Mouse (Mus musculus) ES-E14 (cell line): ENCODE measurements around the gene Map3k10. TPM values are rescaled to one million over a fixed set of nuclear protein-coding genes. Genes with fewer than 3 reads are reported as not detected.
A peak's percentile ranks its signal among the peaks of the same experiment; 100 is the strongest.

Source experiments
- DNase-seq: peaks from one replicate; pipeline ENCODE4 v3.0.0-alpha.2; 2013; ENCODE audit warnings: low read depth, low spot score
- H3K27ac ChIP-seq: 2 replicates; pipeline ENCODE4 v1.5.1; 2012; ENCODE audit warnings: low read depth, mild to moderate bottlenecking, low read length, moderate library complexity, mixed read lengths; ENCODE audit not compliant: poor library complexity, insufficient read depth, severe bottlenecking
- H3K36me3 ChIP-seq: 2 replicates; pipeline ENCODE4 v1.6.1; 2012; ENCODE audit warnings: mild to moderate bottlenecking, low read length, moderate library complexity, mixed read lengths; ENCODE audit not compliant: control insufficient read depth, poor library complexity, insufficient read depth, severe bottlenecking
- H3K4me1 ChIP-seq, 2 experiments: fragments of 150-350 bp in 1 of 2; sonication (generic) in 1 of 2; 2 replicates each; pipeline ENCODE4 v1.6.1; 2012; ENCODE audit warnings: low read length in 2 of 2, mild to moderate bottlenecking in 1 of 2, mixed read lengths in 1 of 2; ENCODE audit not compliant: control insufficient read depth in 2 of 2, insufficient read depth in 2 of 2, poor library complexity in 1 of 2
- H3K4me3 ChIP-seq, 2 experiments: fragments of 150-350 bp in 1 of 2; sonication (generic) in 1 of 2; 2 replicates each; pipeline ENCODE4 v1.5.1; 2012; ENCODE audit warnings: low read length in 2 of 2, low read depth in 1 of 2, mild to moderate bottlenecking in 1 of 2, mixed read lengths in 1 of 2; ENCODE audit not compliant: insufficient read depth in 1 of 2, poor library complexity in 1 of 2, severe bottlenecking in 1 of 2
- H3K9ac ChIP-seq: 2 replicates; pipeline ENCODE4 v1.6.1; 2012; ENCODE audit warnings: low read depth, mild to moderate bottlenecking, low read length, mixed read lengths; ENCODE audit not compliant: poor library complexity, insufficient read depth, severe bottlenecking
- H3K9me3 ChIP-seq: fragments of 150-350 bp; sonication (generic); 2 replicates; pipeline ENCODE4 v1.6.1; 2012; ENCODE audit warnings: low read depth, mild to moderate bottlenecking, low read length; ENCODE audit not compliant: control insufficient read depth, insufficient read depth
- CHD2 ChIP-seq: IDR thresholded peaks from 2 replicates; pipeline ENCODE4 v1.6.1; 2014; ENCODE audit warnings: mild to moderate bottlenecking, low read depth, low read length, inconsistent platforms
- HCFC1 ChIP-seq: IDR thresholded peaks from 2 replicates; pipeline ENCODE4 v1.6.1; 2012; ENCODE audit warnings: low read length, inconsistent platforms, borderline replicate concordance; ENCODE audit not compliant: insufficient read depth
- MAFK ChIP-seq: IDR thresholded peaks from 2 replicates; pipeline ENCODE4 v1.6.1; 2014; ENCODE audit warnings: mild to moderate bottlenecking, low read depth, low read length, inconsistent platforms; ENCODE audit not compliant: insufficient read depth
- ZC3H11A ChIP-seq: IDR thresholded peaks from 2 replicates; pipeline ENCODE4 v1.6.1; 2012; ENCODE audit warnings: low read depth, mild to moderate bottlenecking, inconsistent platforms, low read length, borderline replicate concordance
- ZNF384 ChIP-seq: IDR thresholded peaks from 2 replicates; pipeline ENCODE4 v1.6.1; 2012; ENCODE audit warnings: low read depth, low read length, inconsistent platforms
- in situ Hi-C, 2 experiments: fragments of 600-800 bp; cut with MboI; formaldehyde crosslinking; loops; one replicate each; pipeline ENCODE4 v1.15.1; 2025; ENCODE audit warnings: low sequenced_read_pairs in 2 of 2, inconsistent platforms in 1 of 2; ENCODE audit not compliant: unreplicated experiment in 2 of 2
- total RNA-seq: library from RNA; depleted of rRNA; stranded (reverse); fragments of 300-350 nt; gene quantifications from 2 replicates; pipeline ENCODE4 v1.2.3, GENCODE M21; 2012

The Map3k10 gene
- total RNA-seq, 1 experiment, result 21.6 TPM

DNA sequence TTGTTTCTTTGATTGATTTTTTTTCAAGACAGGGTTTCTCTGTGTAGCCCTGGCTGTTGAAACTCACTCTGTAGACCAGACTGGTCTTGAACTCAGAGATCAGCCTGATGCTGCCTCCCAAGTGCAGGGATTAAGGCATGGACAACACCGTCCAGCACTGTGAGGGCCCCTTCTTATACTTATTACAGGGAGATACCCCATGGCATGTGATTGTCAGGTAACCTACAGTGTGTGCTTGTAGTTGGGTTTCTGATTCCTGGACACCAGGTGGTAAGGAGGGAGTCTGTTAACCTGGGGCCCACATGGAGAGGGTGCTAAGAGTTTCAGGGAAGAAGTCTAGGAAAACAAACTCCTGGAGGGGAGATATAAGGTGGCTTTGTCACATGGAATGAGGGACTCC, 12.6 kb upstream of the Map3k10 start:
- Histone ChIP-seq H3K4me3 (no peak overlapping the region), H3K9ac (no peak overlapping the region), H3K27ac (no peak overlapping the region), H3K9me3 (no peaks in the 10 kb centered on the region), H3K4me1 (peaks cover 0 to 4% of the 10 kb centered on the region in 2 experiments; a peak in 2 of 4 replicates), H3K36me3 (no peaks in the 10 kb centered on the region)
- TF ChIP-seq HCFC1 (no peak), CHD2 (no peak), MAFK (no peak), ZNF384 (no peak), ZC3H11A (no peak)
- in situ Hi-C loops, result loop anchor here in 1 of 2 experiments (25.0 kb wide), 1 partner anchor 400 kb away; no protein-coding TSS in a partner anchor
- no peak for DNase-seq

GRCm38 (mm10) chr7:27685681-27686080, 11.3 kb upstream of the Map3k10 start:
- TF ChIP-seq ZNF384, result no peak
- TF ChIP-seq CHD2, result no peak
- no peak for TF ChIP-seq ZC3H11A
- no peak for TF ChIP-seq MAFK
- TF ChIP-seq HCFC1, result no peak
- no peaks in the 10 kb centered on the region for H3K36me3 ChIP-seq
- in situ Hi-C loops, result loop anchor here in 1 of 2 experiments (25.0 kb wide), 1 partner anchor 398 kb away; no protein-coding TSS in a partner anchor
- no peak overlapping the region for H3K27ac ChIP-seq
- no peak overlapping the region for H3K9ac ChIP-seq
- no peak overlapping the region for H3K4me3 ChIP-seq
- no peak for DNase-seq
- no peaks in the 10 kb centered on the region for H3K9me3 ChIP-seq
- peaks cover 0 to 4% of the 10 kb centered on the region in 2 experiments; a peak in 1 of 4 replicates for H3K4me1 ChIP-seq

- no peak overlapping the region for H3K9ac ChIP-seq
- in situ Hi-C loops, result loop anchor here in 1 of 2 experiments (25.0 kb wide), 1 partner anchor 398 kb away; no protein-coding TSS in a partner anchor
Measured at GRCm38 (mm10) chr7:27685220-27685619, 10.8 kb upstream of the Map3k10 start.

DNA sequence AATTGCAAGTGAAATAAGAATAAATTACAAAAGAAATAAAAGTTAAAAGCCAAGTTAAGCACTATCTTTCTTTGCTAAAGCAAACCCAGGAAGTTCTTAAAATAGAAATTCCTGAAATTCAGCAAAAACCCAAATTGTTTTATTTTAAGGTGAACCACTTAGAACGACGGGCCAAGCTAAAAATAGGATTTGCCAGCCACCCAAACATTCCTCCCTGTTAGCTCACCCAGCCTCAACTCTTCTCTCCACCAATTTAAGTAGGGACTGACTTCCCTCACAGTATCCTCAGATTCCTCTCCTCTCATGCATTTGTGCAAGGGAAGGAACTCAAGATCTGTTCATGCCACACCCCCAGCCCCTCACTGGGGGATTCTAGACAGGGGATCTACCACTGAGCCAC, 8.8 kb upstream of the Map3k10 start:
- Histone ChIP-seq H3K27ac (no peak overlapping the region), H3K4me1 (no peaks in the 10 kb centered on the region), H3K9me3 (no peaks in the 10 kb centered on the region), H3K4me3 (no peak overlapping the region), H3K36me3 (no peaks in the 10 kb centered on the region), H3K9ac (no peak overlapping the region)
- in situ Hi-C loops, result loop anchor here in 1 of 2 experiments (25.0 kb wide), 1 partner anchor 396 kb away; no protein-coding TSS in a partner anchor
- no peak for DNase-seq
- TF ChIP-seq CHD2 (no peak), HCFC1 (no peak), ZNF384 (no peak), MAFK (no peak), ZC3H11A (no peak)

More at GRCm38 (mm10) chr7:27685220-27685619, 10.8 kb upstream of the Map3k10 start:
- no peak for DNase-seq
- H3K4me1 ChIP-seq, result peaks cover 0 to 4% of the 10 kb centered on the region in 2 experiments; a peak in 1 of 4 replicates
- no peaks in the 10 kb centered on the region for H3K36me3 ChIP-seq
- TF ChIP-seq MAFK (no peak), CHD2 (no peak), ZNF384 (no peak), HCFC1 (no peak), ZC3H11A (no peak)
- H3K27ac ChIP-seq, result no peak overlapping the region
- no peak overlapping the region for H3K4me3 ChIP-seq
- H3K9me3 ChIP-seq, result no peaks in the 10 kb centered on the region

- in situ Hi-C loops, result loop anchor here in 1 of 2 experiments (25.0 kb wide), 1 partner anchor 388 kb away; no protein-coding TSS in a partner anchor
- TF ChIP-seq ZC3H11A, result no peak
- no peak for TF ChIP-seq MAFK
- no peak for TF ChIP-seq HCFC1
- no peak for TF ChIP-seq ZNF384
- no peak for TF ChIP-seq CHD2
- no peak overlapping the region for H3K27ac ChIP-seq
Measured at GRCm38 (mm10) chr7:27675222-27675612, 819 bp upstream of the Map3k10 start.

More at GRCm38 (mm10) chr7:27675222-27675612, 819 bp upstream of the Map3k10 start:
- Histone ChIP-seq H3K9me3 (no peaks in the 10 kb centered on the region), H3K9ac (peak overlapping the region; percentile 22; the same call in 1 of the 2 replicates), H3K36me3 (no peaks in the 10 kb centered on the region; the same call in 1 of the 2 replicates), H3K4me1 (peaks cover 0 to 7% of the 10 kb centered on the region in 2 experiments; a peak in 2 of 4 replicates), H3K4me3 (peak overlapping the region; percentile 77 to 89)
- DNase-seq, result no peak
